Mouse (Mus musculus): ENCODE results near the gene Phf21a.
"Not testable (repeated sequence)": the region's sequence is repeated elsewhere in the genome, so short reads cannot be mapped to it uniquely, and the experiment has no call there.

Phf21a gene

GRCm38 (mm10) chr2:92082196-92082595, 10.7 kb upstream of the Phf21a start:
- DNase-seq (ENCODE audit: low spot score): no peak

DNA sequence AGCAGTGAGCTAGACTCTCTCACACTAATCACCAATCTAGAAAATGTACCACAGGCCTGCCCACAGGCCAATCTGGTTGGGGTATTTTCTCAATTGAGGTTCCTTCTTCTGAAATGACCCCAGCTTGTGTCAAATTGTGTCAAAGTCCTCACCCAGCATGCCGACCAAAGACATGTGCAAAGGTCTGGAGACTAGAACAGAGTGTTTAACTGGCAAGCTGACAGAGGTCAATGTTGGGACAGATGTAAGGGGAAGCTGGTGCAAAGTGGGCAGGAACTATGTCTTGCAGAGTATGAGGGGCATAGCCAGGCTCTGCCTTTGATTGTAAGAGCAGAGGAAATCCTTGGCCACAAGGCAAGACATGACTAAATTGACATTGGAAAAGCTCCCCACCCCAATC, 7.2 kb upstream of the Phf21a start:
- no peak for DNase-seq (ENCODE audit: low spot score)

DNA sequence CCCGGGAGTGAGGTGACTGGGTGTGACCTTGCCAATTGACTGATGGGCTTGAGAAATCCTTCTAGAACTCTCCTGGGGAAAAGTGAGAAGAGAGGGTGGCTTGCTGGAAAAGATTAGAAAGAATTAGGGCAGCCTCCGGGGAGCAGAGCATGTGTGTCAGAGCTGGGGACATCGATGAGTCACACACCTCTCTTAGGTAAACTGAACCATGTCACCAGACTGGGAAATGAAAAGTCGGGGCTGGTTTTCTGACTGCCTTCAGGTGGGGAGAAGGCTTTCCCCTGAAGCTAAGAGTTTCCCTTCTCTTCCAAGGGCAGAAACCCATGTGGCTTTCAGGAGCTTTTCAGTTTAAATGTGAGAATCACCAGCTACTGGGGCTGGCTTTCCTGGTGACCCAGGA, 5.9 kb upstream of the Phf21a start:
- no peak for DNase-seq (ENCODE audit: low spot score)

DNA sequence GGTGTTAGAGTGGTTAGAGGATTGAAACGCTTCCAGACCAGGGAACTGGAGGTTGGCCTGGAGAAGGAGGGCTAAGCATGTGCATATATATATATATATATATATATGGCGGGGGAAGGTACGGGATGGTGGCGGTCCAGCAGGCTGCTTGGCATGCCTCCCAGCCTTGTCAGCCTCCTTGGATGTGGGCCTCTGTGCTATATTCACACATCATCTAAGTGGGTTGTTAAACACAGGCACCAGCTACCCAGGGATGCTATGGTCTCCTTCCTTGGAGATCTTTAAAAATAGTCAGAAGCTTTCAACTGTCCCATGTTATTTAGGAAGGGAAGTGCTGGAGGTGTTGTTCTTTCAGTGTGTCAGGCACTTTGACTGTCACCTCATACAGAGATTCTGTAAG, 3.1 kb upstream of the Phf21a start:
- DNase-seq (ENCODE audit: low spot score): no peak

DNA sequence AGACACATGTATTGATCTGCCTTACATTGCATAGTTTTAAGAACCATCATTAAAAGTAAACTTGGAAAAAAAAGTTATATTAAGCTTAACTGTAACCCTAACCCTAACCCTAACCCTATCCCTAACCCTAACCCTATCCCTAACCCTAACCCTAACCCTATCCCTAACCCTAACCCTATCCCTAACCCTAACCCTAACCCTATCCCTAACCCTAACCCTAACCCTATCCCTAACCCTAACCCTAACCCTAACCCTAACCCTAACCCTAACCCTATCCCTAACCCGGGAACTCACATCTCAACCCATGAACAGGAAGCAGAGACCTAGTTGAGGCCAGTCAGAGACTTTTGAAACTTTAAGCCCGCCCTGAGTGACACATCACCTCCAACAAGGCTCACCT, 586 bp downstream of the Phf21a start:
- not testable (repeated sequence) for DNase-seq (ENCODE audit: low spot score)

GRCm38 (mm10) chr2:92094078-92094477, 1.2 kb downstream of the Phf21a start:
- DNase-seq (ENCODE audit: low spot score): no peak

DNA sequence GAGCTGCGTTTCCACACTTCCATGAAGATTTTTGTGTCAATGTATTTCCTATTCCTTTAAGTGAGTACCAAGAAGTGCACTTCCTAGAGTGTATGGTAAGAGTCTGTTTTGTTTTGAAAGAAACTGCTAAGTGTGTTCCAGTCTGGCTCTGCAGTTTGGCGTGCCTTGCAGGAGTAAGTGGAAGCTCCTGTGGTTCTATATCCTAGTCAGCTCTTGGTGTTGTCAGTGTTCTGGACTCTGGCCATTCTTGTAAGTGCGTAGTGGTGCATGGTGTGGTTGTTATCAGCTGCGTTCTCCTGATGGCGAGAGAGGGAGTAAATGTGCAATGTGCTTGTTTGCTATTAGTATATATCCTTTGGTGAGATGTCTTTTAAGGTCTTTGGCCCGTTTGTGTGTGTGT, 7.9 kb downstream of the Phf21a start:
- DNase-seq (ENCODE audit: low spot score): no peak

- no peak for DNase-seq (ENCODE audit: low spot score)
Observed at GRCm38 (mm10) chr2:92124523-92124922, 31.6 kb downstream of the Phf21a start.

DNA sequence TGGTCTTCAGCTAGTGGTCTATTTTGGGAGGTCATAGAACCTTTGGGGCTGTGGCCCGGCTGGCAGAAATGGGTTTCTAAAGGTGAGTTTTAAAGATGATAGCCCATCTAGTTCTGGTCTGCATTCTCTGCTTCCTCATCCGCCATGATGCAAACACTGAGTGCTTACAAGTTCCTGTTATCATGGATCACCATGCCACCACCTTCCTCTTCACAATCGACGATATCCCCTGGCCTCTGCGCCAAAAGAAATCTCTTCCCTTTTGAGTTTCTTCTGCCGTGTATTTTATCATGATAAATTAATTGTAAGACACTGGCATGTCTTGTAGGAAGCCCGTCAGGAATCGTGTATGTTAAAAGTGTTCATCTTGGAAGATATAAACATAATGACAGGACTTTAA, 32.4 kb downstream of the Phf21a start:
- DNase-seq (ENCODE audit: low spot score): no peak

DNA sequence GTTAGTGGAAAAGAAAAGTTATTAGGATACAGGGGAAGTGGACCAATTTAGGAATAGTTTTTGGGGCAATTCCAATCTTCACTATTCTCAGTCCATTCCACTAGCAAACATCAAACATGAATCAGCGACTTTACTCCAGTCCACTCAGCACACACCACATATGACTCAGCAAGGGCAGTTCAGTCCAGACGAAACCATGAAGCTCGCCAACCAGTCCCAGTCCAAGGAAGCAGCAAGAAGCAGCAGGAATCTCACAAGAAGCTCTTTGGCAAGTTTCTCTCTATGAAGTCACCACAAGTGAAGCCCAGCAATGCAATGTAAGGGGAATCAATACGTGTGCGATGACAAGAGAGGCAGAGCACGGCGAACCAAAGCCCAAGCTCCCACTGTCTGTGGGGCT, 37.2 kb downstream of the Phf21a start:
- DNase-seq (ENCODE audit: low spot score): no peak

DNA sequence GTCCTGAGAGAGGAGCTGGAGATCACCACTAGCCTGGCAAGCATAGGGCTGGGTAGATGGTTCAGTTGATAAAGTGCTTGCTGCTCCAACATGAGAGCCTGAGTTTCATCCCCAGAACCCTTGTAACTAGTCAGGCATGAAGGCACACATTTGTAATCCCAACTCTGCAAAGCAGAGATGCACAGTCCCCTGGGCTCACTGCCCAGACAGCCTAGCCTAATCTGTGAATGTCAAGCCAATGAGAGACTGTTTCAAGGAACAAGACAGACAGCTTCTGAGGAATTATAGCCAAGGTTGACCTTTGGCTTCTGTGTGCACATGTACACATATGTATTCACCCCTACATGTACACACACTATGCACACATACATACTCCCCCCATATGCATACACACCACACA, 45.8 kb downstream of the Phf21a start:
- DNase-seq (ENCODE audit: low spot score): no peak

DNA sequence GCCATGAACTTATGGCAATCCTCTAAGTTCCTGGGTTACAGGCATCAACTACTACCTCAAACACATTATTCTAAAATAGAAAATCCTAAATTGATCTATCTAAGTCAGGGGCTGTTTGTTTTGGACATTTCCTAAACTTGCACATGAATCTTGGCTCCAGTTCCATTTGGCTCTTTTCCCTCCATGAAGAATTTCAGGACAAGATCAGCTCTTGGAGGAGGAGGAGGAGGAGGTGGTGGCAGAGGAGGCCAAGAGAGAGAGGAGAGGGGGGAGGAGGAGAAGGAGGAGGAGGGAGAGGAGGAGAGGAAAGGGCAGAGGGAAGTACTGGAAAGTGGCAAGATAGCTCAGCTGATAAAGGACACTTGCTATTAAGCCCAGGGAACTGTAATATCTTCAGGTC, 46.4 kb downstream of the Phf21a start:
- no peak for DNase-seq (ENCODE audit: low spot score)

- no peak for DNase-seq (ENCODE audit: low spot score)
Observed at GRCm38 (mm10) chr2:92140383-92140782, 47.5 kb downstream of the Phf21a start.

DNA sequence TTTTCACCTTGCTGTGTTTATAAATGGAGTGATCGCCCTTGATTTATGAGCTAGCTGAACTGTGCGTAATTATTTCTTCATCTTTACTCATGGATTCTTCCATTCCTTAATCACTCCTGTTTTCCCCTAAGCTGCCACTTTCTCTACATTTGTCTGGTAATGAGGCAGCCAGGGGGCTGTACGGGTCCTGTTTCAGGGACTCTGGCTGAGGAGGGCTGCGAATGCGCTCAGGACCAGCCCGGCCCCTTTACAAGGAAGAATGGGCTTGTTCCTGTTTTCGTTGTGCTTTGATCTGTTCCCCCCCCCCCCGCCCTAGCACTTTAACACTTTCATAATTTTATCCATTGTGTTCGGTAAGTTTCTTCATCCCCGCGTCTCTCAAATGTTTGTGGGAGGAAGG, 48.2 kb downstream of the Phf21a start:
- no peak for DNase-seq (ENCODE audit: low spot score)

- no peak for DNase-seq (ENCODE audit: low spot score)
Observed at GRCm38 (mm10) chr2:92143932-92144331, 51.0 kb downstream of the Phf21a start.

GRCm38 (mm10) chr2:92147925-92148750, 55.2 kb downstream of the Phf21a start:
- DNase-seq (ENCODE audit: low spot score): not testable (repeated sequence)

DNA sequence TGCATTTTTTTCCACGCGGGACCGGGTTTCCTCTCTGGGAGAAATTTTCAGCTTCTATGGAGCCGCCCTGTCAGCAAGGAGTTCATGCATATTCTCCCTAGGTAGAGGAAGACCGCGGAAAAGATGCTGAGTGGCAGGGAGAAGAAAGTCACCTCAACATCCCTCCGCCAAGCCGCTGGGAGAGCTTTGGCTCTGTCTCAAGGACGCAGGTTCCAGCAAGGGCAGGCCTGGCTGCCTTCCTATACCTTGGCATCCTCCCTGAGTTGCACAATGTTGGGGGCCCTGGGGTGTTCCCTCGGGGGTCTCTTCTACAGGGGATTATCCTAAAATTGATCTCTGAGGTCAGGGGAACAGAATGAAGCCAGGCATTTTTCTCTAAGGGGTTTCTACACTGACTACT, 71.4 kb downstream of the Phf21a start:
- no peak for DNase-seq (ENCODE audit: low spot score)

DNA sequence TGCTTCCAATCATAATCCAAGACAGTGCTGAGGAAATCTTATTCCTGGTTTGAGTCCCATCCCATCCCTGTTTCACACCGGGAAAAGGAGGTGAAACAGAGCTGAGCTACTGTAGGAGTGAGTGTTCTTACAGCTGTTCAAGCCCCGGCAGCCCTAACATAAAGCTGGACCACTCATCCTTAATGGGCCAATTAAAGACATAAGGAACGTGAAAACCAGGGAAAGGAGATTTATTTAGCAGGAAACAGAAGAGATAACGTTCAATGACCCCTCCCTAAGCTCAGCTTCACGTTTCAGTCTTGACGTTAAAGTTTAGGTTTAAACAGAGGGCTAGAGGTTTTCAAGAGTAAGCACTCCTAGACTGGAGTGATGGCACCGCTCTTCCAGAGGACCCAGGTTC, 74.0 kb downstream of the Phf21a start:
- DNase-seq (ENCODE audit: low spot score): no peak

DNA sequence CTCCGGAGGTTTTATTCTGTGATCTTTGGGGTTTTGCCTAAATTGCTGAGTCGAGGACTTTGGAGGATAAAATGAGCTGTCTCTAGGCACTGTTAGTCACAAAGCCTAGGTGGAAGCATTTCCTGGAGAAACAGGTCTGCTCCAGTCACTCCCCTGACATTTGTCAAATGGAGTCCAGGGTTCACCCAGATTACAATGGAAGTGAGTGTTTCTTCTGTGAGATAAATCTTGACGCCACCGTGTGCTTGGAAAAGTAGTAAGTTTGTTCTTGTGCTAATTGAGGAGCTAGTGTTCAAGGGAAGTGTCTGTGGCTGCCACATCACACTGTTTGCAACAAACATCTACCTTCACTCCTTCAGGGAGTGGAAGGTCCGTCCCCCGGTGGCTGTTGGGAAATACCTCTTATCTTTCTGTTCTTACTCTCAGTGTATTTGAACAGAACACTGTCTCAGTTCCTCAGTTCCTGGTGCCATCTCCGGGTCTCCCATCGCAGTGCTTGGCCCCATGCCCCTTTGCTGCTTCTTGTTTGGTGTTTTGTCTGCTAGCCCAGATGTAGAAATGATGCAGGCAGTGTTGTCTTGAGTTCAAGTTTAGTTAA, 78.2 kb downstream of the Phf21a start:
- no peak for DNase-seq (ENCODE audit: low spot score)

- DNase-seq (ENCODE audit: low spot score): no peak
Observed at GRCm38 (mm10) chr2:92172300-92172699, 79.4 kb downstream of the Phf21a start.

GRCm38 (mm10) chr2:92173186-92173585, 80.3 kb downstream of the Phf21a start:
- no peak for DNase-seq (ENCODE audit: low spot score)

- no peak for DNase-seq (ENCODE audit: low spot score)
Observed at GRCm38 (mm10) chr2:92174265-92174664, 81.3 kb downstream of the Phf21a start.

DNA sequence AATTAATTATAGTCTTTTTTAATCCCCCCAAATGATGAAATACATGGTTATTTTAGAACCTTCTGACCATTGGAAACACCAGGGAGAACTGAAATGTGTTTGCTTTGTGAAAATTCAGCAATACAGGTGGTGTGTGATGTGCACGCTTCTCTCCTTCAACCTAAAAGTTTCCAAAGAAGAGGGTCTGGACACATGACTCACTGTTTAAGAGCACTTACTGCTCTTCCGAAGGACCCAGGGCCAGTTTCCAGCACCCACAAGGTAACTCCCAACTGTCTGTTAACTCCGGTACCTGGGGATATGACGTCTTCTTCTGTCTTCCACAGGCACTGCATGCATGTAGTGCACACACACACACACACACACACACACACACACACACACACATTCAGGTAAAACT, 82.1 kb downstream of the Phf21a start:
- DNase-seq (ENCODE audit: low spot score): no peak

DNA sequence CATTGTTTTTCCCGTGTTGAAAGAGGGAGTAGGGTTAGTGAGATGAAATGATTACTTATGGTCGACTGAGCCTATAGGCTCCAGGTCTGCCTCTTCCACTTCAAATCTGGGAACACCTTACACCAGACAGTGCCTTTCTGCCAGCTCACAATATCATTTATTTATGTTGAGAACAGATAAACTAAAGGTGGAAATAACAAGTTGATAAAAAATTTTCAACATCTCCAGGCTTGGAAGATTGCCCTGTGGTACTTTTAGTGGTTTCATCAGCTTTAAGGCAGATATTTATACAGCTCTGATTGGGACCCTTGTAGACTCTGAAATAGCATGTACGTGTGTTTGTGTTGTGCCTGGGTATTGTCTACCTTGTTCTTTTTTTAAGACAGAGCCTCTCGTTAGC, 83.4 kb downstream of the Phf21a start:
- no peak for DNase-seq (ENCODE audit: low spot score)

Measured in layer of hippocampus, adult 9-10 months (tissue).